1 mouse cellular context compared by ENCODE assay signal in the genomic region with DNA sequence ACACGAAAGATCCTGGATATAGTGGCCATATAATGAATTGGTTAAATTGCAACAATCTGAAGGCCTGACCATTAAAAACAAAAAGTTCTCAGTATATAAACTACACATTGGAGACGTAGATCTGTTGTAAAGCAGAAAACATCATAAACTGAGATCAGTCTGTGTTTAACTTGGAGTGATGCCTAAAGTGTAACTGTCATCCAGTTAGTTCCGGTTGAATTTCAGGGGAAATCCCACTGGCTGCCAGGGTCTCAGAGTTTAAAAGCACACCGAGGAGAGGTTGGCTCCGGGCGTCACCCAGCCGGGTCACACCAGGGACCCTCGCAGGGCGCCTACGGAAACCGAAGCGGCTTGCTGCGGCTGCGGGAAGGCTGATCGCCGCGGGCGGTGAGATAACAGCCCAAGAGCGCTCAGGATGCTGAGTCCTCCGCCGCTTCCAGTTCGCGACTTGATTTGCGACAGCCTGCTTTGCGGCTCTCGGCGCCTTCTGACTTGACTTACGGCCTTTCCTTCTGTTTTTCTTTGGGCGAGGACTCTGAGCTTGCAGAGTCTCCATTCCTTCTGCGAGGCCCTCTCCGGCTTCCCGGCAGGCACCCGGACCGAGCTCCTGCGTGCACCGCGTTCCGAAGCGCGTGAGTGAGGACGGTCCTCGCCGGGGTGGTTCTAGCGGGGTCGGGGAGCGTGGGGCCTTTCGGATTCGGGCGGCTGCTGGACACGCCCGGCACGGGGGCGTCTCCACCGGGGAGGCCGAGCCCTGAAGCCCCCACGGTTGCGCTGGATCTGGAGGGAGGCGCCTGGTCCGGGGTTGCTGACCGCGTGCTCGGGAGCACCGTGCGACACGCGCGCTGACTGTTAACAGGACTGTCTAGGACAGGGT.
TF ChIP-seq lines count a peak whose summit lies in the region.

Gene Rad52 (plus strand): TSS at position 495 of the 877 bp plus-strand sequence.

TF ChIP-seq in MEL, 35 proteins besides CTCF, POLR2A, EP300 and RAD21 (continued from another document):
- peak; percentile 34; the same call in 1 of the 2 replicates for TF ChIP-seq RCOR1 (IDR thresholded peaks at IDR 0.05; ENCODE audit: low read depth, low read length)
- TF ChIP-seq GATA1 (IDR thresholded peaks at IDR 0.05; ENCODE audit: low read depth, low read length) = peak; percentile 61; the same call in 1 of the 2 replicates
- no peak for TF ChIP-seq TAL1 (IDR thresholded peaks at IDR 0.05; ENCODE audit: low read length)
- no peak for TF ChIP-seq JUND (IDR thresholded peaks at IDR 0.05; ENCODE audit: low read depth, low read length)
- no peak for TF ChIP-seq BHLHE40 (IDR thresholded peaks at IDR 0.05; ENCODE audit: borderline replicate concordance, low read depth, low read length)
- TF ChIP-seq ZNF384 (IDR thresholded peaks at IDR 0.05; ENCODE audit: low read depth, low read length) = no peak
- peak; percentile 82 for TF ChIP-seq KAT2A (conservative IDR thresholded peaks at IDR 0.05; ENCODE audit: low read depth, low read length)
- TF ChIP-seq TCF12 (IDR thresholded peaks at IDR 0.05; ENCODE audit: low read depth, low read length) = peak; percentile 68; the same call in 1 of the 2 replicates
